Mouse (Mus musculus) thymus, postnatal 4 days (tissue): ENCODE measurements around the gene Glrx5.

Source experiments
- DNase-seq: peaks from one replicate; pipeline ENCODE4 v3.0.0; 2021

Gene Glrx5

DNA sequence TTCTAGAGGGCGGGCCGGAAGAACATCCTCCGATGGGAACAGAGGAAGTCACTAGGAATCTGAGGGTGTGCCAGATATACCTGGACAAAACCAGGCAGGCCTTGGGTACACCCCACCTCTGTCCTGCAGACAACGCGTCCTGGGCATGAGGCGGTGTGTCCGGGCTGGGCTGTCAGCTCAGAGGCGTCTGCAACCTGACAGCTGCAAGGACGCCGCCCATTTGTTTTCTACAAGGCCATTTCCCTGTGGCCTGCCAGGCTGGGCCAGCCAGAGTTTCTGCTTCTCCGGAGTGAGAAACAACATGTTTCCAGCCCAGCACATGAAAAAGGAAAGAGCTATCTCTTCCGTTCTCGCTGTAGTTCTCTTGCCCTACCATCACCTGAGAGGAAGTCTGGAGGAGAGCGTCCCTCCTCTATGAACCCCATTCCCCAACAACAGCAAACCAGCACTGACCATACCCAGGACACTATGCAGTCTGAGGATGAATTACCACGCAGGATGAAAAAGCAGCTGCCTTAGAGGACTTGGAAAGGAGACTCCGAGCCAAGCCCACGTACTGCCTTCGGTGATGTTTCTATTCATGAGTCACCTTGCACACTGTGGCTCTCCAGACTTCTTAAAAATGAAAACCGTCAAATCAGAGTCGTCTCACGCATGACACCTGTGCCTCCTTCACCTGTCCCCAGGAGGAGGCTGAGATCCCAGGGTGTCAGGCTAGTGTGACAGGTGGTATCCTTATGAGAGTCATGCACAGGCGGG lies 27.4 kb upstream of the Glrx5 start:
- no peak for DNase-seq

DNA sequence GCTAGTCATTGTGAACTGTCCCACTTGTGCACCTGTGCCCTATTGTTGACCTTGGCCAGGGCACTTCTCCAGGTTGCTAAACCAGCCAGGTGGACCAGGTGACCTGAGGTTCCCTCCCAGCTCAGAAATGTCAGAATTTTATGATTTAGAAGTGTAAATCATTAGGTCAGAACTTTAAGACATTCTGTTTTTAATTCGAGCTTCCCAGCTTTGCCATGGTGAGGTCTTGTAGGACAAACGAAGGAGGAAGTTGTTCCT lies 26.8 kb upstream of the Glrx5 start:
- no peak for DNase-seq

DNA sequence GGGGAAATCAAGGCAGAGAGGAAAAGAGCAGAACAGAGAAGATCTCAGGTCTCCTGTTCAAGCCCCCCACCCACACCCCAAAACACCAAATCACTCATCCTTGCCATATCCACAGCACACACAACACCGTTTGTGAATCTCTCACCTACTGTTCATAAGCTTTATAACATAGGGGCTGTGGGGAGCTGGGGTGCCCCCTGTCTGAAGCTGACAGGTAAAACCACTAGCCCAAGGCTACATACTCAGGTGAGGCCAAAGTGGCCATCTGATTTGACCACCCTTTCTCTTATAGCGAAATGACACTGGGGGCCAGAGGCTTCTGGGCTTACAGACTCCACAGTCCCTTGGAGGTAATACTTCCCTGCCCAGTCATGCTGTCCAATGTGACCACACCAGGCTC lies 24.3 kb upstream of the Glrx5 start:
- DNase-seq, result peak; percentile 58

GRCm38 (mm10) chr12:105008752-105009178 lies 23.7 kb upstream of the Glrx5 start:
- DNase-seq, result peak; percentile 84

DNA sequence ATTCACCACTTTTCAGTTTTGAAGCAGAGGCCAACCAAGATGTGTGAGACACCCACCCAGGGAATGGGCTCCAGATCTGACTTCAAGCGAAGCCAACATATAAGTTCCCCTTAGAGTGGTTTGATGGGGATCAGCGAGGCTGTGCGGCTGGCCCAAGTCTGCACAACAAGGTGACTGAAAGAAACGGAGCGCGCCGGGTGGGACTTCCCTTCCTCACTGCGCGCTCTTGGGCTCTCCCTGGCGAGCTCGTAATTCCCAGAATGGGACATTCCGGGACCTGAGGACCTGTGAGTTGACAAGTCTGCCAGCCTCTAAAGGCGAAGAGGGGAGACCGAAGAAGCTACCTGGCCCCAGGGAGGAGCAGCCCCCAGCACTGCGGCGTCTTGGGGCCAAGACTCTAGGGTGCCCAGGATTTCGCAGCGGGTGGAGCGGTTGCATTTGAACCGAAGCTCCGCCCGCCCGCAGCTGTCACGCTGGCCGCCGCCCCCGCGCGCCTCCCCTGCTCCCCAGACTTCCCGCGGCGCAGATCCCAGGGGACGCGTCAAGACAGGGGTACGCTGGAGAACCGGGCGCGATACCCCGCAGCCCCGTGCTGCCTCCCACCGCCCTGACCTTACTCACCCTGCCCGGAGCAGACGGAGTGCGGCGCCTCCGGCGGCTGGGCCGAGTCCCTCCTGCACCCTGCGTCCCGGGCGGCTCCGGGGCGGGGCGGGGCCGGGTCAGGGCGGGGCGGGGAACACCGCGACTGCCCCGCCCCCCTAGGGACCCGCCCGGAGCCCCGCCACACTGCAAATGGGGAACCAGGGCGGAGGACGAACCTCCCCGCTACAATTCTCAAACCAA lies 22.9 kb upstream of the Glrx5 start, which contains the start of gene Syne3:
Gene Syne3, minus strand, starts transcription at position 440 of the 843 bp plus-strand sequence.
- DNase-seq, result peak; percentile 92

- no peak for DNase-seq
These were observed 22.2 kb upstream of the Glrx5 start for GRCm38 (mm10) chr12:105010213-105010790.

- DNase-seq, result no peak
These were observed 20.9 kb upstream of the Glrx5 start for GRCm38 (mm10) chr12:105011589-105011988.

DNA sequence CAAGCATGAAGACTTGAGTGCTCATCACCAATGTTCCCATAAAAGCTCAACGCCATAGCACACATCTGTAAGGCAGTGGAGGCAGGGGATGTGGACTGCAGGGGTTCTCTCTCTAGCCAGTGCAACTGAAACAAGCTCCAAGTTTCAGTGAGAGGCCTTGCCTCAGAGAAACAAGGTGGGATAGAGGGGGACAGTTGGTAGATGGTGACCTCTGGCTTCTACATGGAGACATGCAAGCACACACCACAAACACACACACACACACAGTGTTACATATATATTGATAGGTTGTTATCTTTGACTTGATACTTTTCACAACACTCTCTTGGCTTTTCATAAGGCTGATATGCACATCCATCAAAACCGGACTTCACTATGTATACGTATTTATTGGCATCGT lies 20.2 kb upstream of the Glrx5 start:
- DNase-seq, result no peak

DNA sequence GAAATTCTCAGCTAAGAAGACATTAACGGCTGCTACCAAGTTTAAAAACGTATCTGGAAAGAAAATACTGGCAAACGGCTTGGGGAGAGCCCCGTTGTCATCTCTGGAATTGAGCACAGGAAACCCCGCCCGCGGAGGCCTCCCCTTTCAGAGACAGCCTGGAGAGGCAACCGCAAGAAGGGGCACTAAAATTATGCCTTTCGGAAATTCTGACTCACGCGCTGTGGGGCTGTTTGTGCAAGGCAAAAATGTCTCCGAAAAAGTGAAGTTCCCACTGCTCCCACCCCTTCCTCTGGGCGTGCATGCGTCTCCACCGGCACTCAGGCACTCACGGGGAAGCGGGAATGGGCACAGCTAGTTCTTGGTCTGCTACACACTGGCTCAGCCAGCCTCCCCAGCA lies 19.4 kb upstream of the Glrx5 start:
- peak; percentile 87 for DNase-seq

- DNase-seq, result no peak
These were observed 16.3 kb upstream of the Glrx5 start for GRCm38 (mm10) chr12:105016199-105016598.

GRCm38 (mm10) chr12:105016639-105017038 lies 15.8 kb upstream of the Glrx5 start:
- no peak for DNase-seq

- peak; percentile 41 for DNase-seq
These were observed 12.9 kb upstream of the Glrx5 start for GRCm38 (mm10) chr12:105019359-105020219.

- peak; percentile 45 for DNase-seq
These were observed 10.9 kb upstream of the Glrx5 start for GRCm38 (mm10) chr12:105021441-105022069.

DNA sequence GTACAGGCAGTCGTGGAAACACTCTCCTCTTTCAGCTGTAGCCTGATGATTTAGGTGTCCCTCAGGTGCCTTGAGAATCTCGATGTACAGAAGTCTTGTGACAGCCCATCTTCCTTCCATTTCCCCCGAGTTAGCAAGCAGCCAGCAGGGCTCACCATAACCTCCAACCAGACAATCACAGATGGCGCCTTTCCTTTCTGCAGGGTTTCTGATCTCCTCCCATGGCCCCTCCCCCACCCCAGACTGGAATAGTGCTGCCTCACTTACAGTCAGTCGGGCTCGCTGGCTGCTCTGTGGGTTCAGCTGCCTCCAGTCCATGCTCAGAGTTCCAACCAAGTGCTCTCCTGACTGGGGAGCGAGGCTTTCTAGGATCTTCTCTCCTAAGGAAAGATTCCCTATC lies 10.3 kb upstream of the Glrx5 start:
- peak; percentile 83 for DNase-seq

- peak; percentile 49 for DNase-seq
These were observed 9.7 kb upstream of the Glrx5 start for GRCm38 (mm10) chr12:105022776-105023175.

GRCm38 (mm10) chr12:105025271-105025946 lies 7.1 kb upstream of the Glrx5 start:
- peak; percentile 88 for DNase-seq

GRCm38 (mm10) chr12:105025947-105026586 lies 6.4 kb upstream of the Glrx5 start:
- DNase-seq, result peak; percentile 52

DNA sequence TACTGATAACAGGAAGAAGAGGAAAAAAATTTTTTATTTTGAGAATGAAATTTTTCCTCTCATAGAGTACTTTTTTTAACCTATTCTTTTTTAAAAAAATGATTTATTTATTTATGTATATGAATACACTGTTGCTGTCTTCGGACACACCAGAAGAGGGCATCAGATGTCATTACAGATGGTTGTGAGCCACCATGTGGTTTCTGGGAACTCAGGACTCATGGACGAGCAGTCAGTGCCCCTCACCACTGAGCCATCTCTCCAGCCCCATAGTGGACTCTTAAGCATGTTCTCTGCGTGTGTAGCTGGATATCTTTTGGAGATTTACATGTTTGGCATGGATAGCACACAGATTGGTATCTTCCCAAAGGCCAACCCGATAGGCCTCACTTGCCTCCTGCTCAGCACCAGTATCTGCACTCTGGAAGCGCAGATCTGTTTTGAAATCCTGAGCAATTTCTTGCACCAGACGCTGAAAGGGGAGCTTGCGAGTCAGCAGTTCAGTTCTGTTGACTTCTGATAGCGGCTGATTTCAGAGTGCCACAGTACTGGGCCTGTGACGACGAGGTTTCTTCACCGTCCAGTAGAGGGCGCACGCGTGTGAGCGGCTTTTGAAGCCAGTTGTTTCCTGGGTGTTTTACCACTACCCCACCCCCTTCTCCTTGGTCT lies 5.0 kb upstream of the Glrx5 start:
- DNase-seq, result peak; percentile 96

- DNase-seq, result no peak
These were observed 2.6 kb upstream of the Glrx5 start for GRCm38 (mm10) chr12:105029890-105030289.
